Mouse (Mus musculus): ENCODE measurements around the gene Npw. TPM values are rescaled to one million over a fixed set of nuclear protein-coding genes. Genes with fewer than 3 reads are reported as not detected.
"Not testable (repeated sequence)": the region's sequence is repeated elsewhere in the genome, so short reads cannot be mapped to it uniquely, and the experiment has no call there.

Npw gene
- polyA plus RNA-seq, 1 experiment from 2014 or later = 0.42 TPM

GRCm38 (mm10) chr17:24670246-24670844 is 12.1 kb upstream of the Npw start:
- Histone ChIP-seq H3K9me3 (replicated peaks) (no peaks in the 10 kb centered on the region), H3K4me3 (replicated peaks) (peak overlapping the region; percentile 84), H3K9ac (replicated peaks) (peak overlapping the region; percentile 93), H3K4me2 (peak overlapping the region; percentile 84), H3K4me1 (peaks cover 47% of the 10 kb centered on the region), H3K36me3 (no peaks in the 10 kb centered on the region), H3K27me3 (replicated peaks) (no peaks in the 10 kb centered on the region), H3K27ac (replicated peaks) (peak overlapping the region; percentile 88)
- 13% methylated on average over 8 of the region's 8 CpGs for WGBS
- ATAC-seq (ENCODE audit: low FRiP score) = no peak

GRCm38 (mm10) chr17:24669545-24670245 is 11.4 kb upstream of the Npw start, which contains the start of gene Zfp598:
Zfp598 (plus strand) TSS chr17:24669687.
- Histone ChIP-seq H3K27me3 (replicated peaks) (no peaks in the 10 kb centered on the region), H3K27ac (replicated peaks) (peak within 1 kb of the TSS; percentile 88), H3K9me3 (replicated peaks) (no peaks in the 10 kb centered on the region), H3K4me3 (replicated peaks) (peak within 1 kb of the TSS; percentile 84), H3K36me3 (no peaks in the 10 kb centered on the region), H3K4me1 (peaks cover 46% of the 10 kb centered on the region), H3K4me2 (peak within 1 kb of the TSS; percentile 84), H3K9ac (replicated peaks) (peak within 1 kb of the TSS; percentile 93)
- WGBS = under 1% methylated on average over 77 of the region's 80 CpGs
- ATAC-seq (ENCODE audit: low FRiP score) = peak; percentile 97

- Histone ChIP-seq H3K9ac (replicated peaks) (peak overlapping the region; percentile 93), H3K4me3 (replicated peaks) (peak overlapping the region; percentile 84), H3K4me2 (peak overlapping the region; percentile 84), H3K4me1 (peaks cover 43% of the 10 kb centered on the region), H3K27ac (replicated peaks) (peak overlapping the region; percentile 88)
- not testable (repeated sequence) for H3K9me3 ChIP-seq (replicated peaks); H3K27me3 ChIP-seq (replicated peaks); H3K36me3 ChIP-seq
- peak; percentile 8 for ATAC-seq (ENCODE audit: low FRiP score)
- 12% methylated on average over 15 of the region's 15 CpGs for WGBS
Measured at GRCm38 (mm10) chr17:24669214-24669544, 10.9 kb upstream of the Npw start.

- H3K27me3 ChIP-seq (replicated peaks) = no peaks in the 10 kb centered on the region
- H3K4me2 ChIP-seq = no peak overlapping the region
- H3K9ac ChIP-seq (replicated peaks) = no peak overlapping the region
- 30% methylated on average over 6 of the region's 6 CpGs for WGBS
- no peak overlapping the region for H3K27ac ChIP-seq (replicated peaks)
- no peak overlapping the region for H3K4me3 ChIP-seq (replicated peaks)
- no peak for ATAC-seq (ENCODE audit: low FRiP score)
- H3K9me3 ChIP-seq (replicated peaks) = no peaks in the 10 kb centered on the region
- H3K36me3 ChIP-seq = no peaks in the 10 kb centered on the region
- peaks cover 32% of the 10 kb centered on the region for H3K4me1 ChIP-seq
Measured at GRCm38 (mm10) chr17:24667416-24667815, 9.2 kb upstream of the Npw start.

GRCm38 (mm10) chr17:24667011-24667410 is 8.8 kb upstream of the Npw start:
- ATAC-seq (ENCODE audit: low FRiP score); H3K27me3 ChIP-seq (replicated peaks); H3K9ac ChIP-seq (replicated peaks); H3K27ac ChIP-seq (replicated peaks); H3K9me3 ChIP-seq (replicated peaks); H3K4me2 ChIP-seq; H3K4me3 ChIP-seq (replicated peaks); H3K36me3 ChIP-seq: not testable (repeated sequence)
- H3K4me1 ChIP-seq = peaks cover 28% of the 10 kb centered on the region
- WGBS = 79% methylated on average over 7 of the region's 7 CpGs

GRCm38 (mm10) chr17:24654969-24655368 is 3.3 kb downstream of the Npw start:
- no peak overlapping the region for H3K4me3 ChIP-seq (replicated peaks)
- no peak for ATAC-seq (ENCODE audit: low FRiP score)
- H3K27me3 ChIP-seq (replicated peaks) = peaks cover 55% of the 10 kb centered on the region
- WGBS = 81% methylated on average over 4 of the region's 4 CpGs
- peaks cover 25% of the 10 kb centered on the region for H3K4me1 ChIP-seq
- H3K27ac ChIP-seq (replicated peaks) = no peak overlapping the region
- H3K4me2 ChIP-seq = no peak overlapping the region
- H3K9me3 ChIP-seq (replicated peaks) = no peaks in the 10 kb centered on the region
- H3K36me3 ChIP-seq = no peaks in the 10 kb centered on the region
- H3K9ac ChIP-seq (replicated peaks) = no peak overlapping the region

GRCm38 (mm10) chr17:24653967-24654710 is 4.1 kb downstream of the Npw start:
- Histone ChIP-seq H3K4me3 (replicated peaks) (peak overlapping the region; percentile 22), H3K4me2 (peak overlapping the region; percentile 54), H3K27me3 (replicated peaks) (peaks cover 47% of the 10 kb centered on the region), H3K4me1 (peaks cover 31% of the 10 kb centered on the region), H3K36me3 (no peaks in the 10 kb centered on the region), H3K9me3 (replicated peaks) (no peaks in the 10 kb centered on the region), H3K27ac (replicated peaks) (no peak overlapping the region), H3K9ac (replicated peaks) (no peak overlapping the region; the same call in 1 of the 2 replicates)
- WGBS = 4% methylated on average over 19 of the region's 19 CpGs
- no peak for ATAC-seq (ENCODE audit: low FRiP score)

- peaks cover 24% of the 10 kb centered on the region for H3K27me3 ChIP-seq (replicated peaks)
- ATAC-seq (ENCODE audit: low FRiP score) = no peak
- WGBS = 72% methylated on average over 3 of the region's 3 CpGs
Measured at GRCm38 (mm10) chr17:24651835-24652234, 6.4 kb downstream of the Npw start.

GRCm38 (mm10) chr17:24650766-24651165 is 7.5 kb downstream of the Npw start:
- H3K36me3 ChIP-seq = no peaks in the 10 kb centered on the region
- H3K9ac ChIP-seq (replicated peaks) = peak overlapping the region; percentile 98; the same call in 1 of the 2 replicates
- H3K27ac ChIP-seq (replicated peaks) = no peak overlapping the region

More at GRCm38 (mm10) chr17:24651835-24652234, 6.4 kb downstream of the Npw start:
- Histone ChIP-seq H3K27ac (replicated peaks) (no peak overlapping the region), H3K4me2 (no peak overlapping the region), H3K4me3 (replicated peaks) (no peak overlapping the region), H3K9ac (replicated peaks) (no peak overlapping the region), H3K9me3 (replicated peaks) (no peaks in the 10 kb centered on the region), H3K36me3 (no peaks in the 10 kb centered on the region), H3K4me1 (peaks cover 30% of the 10 kb centered on the region)

GRCm38 (mm10) chr17:24650070-24650616 is 8.1 kb downstream of the Npw start, which contains the start of gene Slc9a3r2:
Slc9a3r2 (minus strand) TSS chr17:24650327.
- H3K4me2 ChIP-seq = peak within 1 kb of the TSS; percentile 95
- peak; percentile 82 for ATAC-seq (ENCODE audit: low FRiP score)
- WGBS = 1% methylated on average over 39 of the region's 41 CpGs
- peaks cover 30% of the 10 kb centered on the region for H3K4me1 ChIP-seq
- peak within 1 kb of the TSS; percentile 98 for H3K9ac ChIP-seq (replicated peaks)
- no peaks in the 10 kb centered on the region for H3K9me3 ChIP-seq (replicated peaks)
- no peaks in the 10 kb centered on the region for H3K36me3 ChIP-seq
- H3K27ac ChIP-seq (replicated peaks) = peak within 1 kb of the TSS; percentile 84
- H3K27me3 ChIP-seq (replicated peaks) = peaks cover 15% of the 10 kb centered on the region
- peak within 1 kb of the TSS; percentile 84 for H3K4me3 ChIP-seq (replicated peaks)

More at GRCm38 (mm10) chr17:24650766-24651165, 7.5 kb downstream of the Npw start:
- WGBS = 81% methylated on average over 4 of the region's 4 CpGs
- Histone ChIP-seq H3K9me3 (replicated peaks) (no peaks in the 10 kb centered on the region), H3K27me3 (replicated peaks) (peaks cover 16% of the 10 kb centered on the region), H3K4me1 (peaks cover 30% of the 10 kb centered on the region), H3K4me2 (peak overlapping the region; percentile 95), H3K4me3 (replicated peaks) (peak overlapping the region; percentile 84; the same call in 1 of the 2 replicates)
- no peak for ATAC-seq (ENCODE audit: low FRiP score)

GRCm38 (mm10) chr17:24649581-24650069 is 8.6 kb downstream of the Npw start:
- H3K9ac ChIP-seq (replicated peaks) = peak overlapping the region; percentile 98
- H3K27me3 ChIP-seq (replicated peaks) = peaks cover 13% of the 10 kb centered on the region
- ATAC-seq (ENCODE audit: low FRiP score) = peak; percentile 69
- peak overlapping the region; percentile 84 for H3K4me3 ChIP-seq (replicated peaks)
- WGBS = under 1% methylated on average over 34 of the region's 35 CpGs
- H3K4me2 ChIP-seq = peak overlapping the region; percentile 95
- no peaks in the 10 kb centered on the region for H3K9me3 ChIP-seq (replicated peaks)
- H3K27ac ChIP-seq (replicated peaks) = peak overlapping the region; percentile 84
- no peaks in the 10 kb centered on the region for H3K36me3 ChIP-seq
- peaks cover 30% of the 10 kb centered on the region for H3K4me1 ChIP-seq
